Mouse (Mus musculus) c-Kit-positive CD71-negative TER-119-negative erythroid progenitor cells, embryonic 14.5 days (primary cell): ENCODE results near the gene Dennd4c.

Experiments
- DNase-seq: peaks from one replicate; pipeline ENCODE4 v3.0.0-alpha.2; 2013; ENCODE audit warnings: low read depth

The Dennd4c gene

GRCm38 (mm10) chr4:86884945-86885344, 136.6 kb downstream of the Dennd4c start:
- no peak for DNase-seq

GRCm38 (mm10) chr4:86885790-86886159, 137.4 kb downstream of the Dennd4c start:
- DNase-seq, result no peak

DNA sequence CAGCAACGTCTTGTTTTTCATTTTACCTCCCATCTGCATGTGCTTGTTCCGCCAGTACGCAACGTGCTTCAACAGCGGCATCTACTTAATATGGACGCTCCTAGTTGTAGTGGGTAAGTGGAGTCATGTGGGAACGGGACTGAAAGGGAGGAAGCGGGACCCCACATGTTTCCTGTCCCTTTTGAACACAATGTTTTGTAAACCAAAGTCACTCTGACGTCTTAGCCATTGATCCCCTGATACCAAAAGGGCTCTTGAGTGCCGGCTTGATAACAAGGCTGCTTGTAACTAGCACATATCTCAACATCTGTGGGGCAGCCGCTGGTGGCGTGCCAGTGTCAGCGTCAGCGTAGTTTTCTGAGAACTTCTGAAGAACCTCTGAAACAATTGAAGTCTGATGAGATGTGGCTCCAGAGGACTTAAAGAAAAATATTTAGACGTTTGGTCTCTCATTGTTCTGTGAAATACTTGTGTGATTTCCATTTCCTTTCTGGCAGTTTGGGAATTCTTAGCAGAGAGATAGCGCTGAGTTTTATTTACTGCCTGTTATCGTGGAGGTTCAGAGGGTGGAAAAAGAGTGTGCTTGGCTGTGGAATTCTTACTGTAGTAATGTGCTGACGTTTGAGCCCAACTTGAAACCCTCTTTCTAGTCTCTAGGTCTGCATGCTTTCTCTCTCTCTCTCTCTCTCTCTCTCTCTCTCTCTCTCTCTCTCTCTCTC, 138.0 kb downstream of the Dennd4c start:
- DNase-seq, result peak; percentile 49

GRCm38 (mm10) chr4:86887879-86888278, 139.5 kb downstream of the Dennd4c start:
- DNase-seq, result no peak

GRCm38 (mm10) chr4:86897411-86897810, 149.1 kb downstream of the Dennd4c start:
- no peak for DNase-seq

GRCm38 (mm10) chr4:86898791-86899474, 150.6 kb downstream of the Dennd4c start:
- DNase-seq, result no peak
